Mouse (Mus musculus): Measurements from ENCODE around the gene Pmf1.
"Not testable (repeated sequence)": the region's sequence is repeated elsewhere in the genome, so short reads cannot be mapped to it uniquely, and the experiment has no call there.

Gene Pmf1

GRCm38 (mm10) chr3:88439582-88439981, 29.5 kb upstream of the Pmf1 start:
- DNase-seq (ENCODE audit: low read depth, low spot score): no peak

GRCm38 (mm10) chr3:88437454-88437853, 27.3 kb upstream of the Pmf1 start:
- no peak for DNase-seq (ENCODE audit: low read depth, low spot score)

- peak; percentile 49 for DNase-seq (ENCODE audit: low read depth, low spot score)
Measured at GRCm38 (mm10) chr3:88436395-88437201, 26.5 kb upstream of the Pmf1 start.

GRCm38 (mm10) chr3:88435515-88435914, 25.4 kb upstream of the Pmf1 start:
- DNase-seq (ENCODE audit: low read depth, low spot score): no peak

- DNase-seq (ENCODE audit: low read depth, low spot score): not testable (repeated sequence)
Measured at GRCm38 (mm10) chr3:88428639-88429038, 18.5 kb upstream of the Pmf1 start.

GRCm38 (mm10) chr3:88427342-88427905, 17.3 kb upstream of the Pmf1 start:
- no peak for DNase-seq (ENCODE audit: low read depth, low spot score)

GRCm38 (mm10) chr3:88425708-88426420, 15.7 kb upstream of the Pmf1 start:
- no peak for DNase-seq (ENCODE audit: low read depth, low spot score)

GRCm38 (mm10) chr3:88425330-88425689, 15.2 kb upstream of the Pmf1 start:
- DNase-seq (ENCODE audit: low read depth, low spot score): no peak

- peak; percentile 95 for DNase-seq (ENCODE audit: low read depth, low spot score)
Measured at GRCm38 (mm10) chr3:88424605-88425329, 14.6 kb upstream of the Pmf1 start, which contains the start of gene Slc25a44. Gene Slc25a44, minus strand, starts transcription at chr3:88425139.

GRCm38 (mm10) chr3:88422020-88422720, 12.0 kb upstream of the Pmf1 start:
- DNase-seq (ENCODE audit: low read depth, low spot score): no peak

- no peak for DNase-seq (ENCODE audit: low read depth, low spot score)
Measured at GRCm38 (mm10) chr3:88420771-88421170, 10.6 kb upstream of the Pmf1 start.

GRCm38 (mm10) chr3:88418016-88418415, 7.9 kb upstream of the Pmf1 start:
- no peak for DNase-seq (ENCODE audit: low read depth, low spot score)

- DNase-seq (ENCODE audit: low read depth, low spot score): no peak
Measured at GRCm38 (mm10) chr3:88415668-88416067, 5.5 kb upstream of the Pmf1 start.

- DNase-seq (ENCODE audit: low read depth, low spot score): no peak
Measured at GRCm38 (mm10) chr3:88412636-88413035, 2.5 kb upstream of the Pmf1 start.

GRCm38 (mm10) chr3:88411681-88412080, 1.6 kb upstream of the Pmf1 start:
- DNase-seq (ENCODE audit: low read depth, low spot score): no peak

GRCm38 (mm10) chr3:88410645-88411031, 507 bp upstream of the Pmf1 start:
- DNase-seq (ENCODE audit: low read depth, low spot score): no peak

GRCm38 (mm10) chr3:88408953-88409352, 1.2 kb downstream of the Pmf1 start:
- no peak for DNase-seq (ENCODE audit: low read depth, low spot score)

GRCm38 (mm10) chr3:88407529-88407928, 2.6 kb downstream of the Pmf1 start:
- no peak for DNase-seq (ENCODE audit: low read depth, low spot score)

GRCm38 (mm10) chr3:88407090-88407489, 3.0 kb downstream of the Pmf1 start:
- peak; percentile 77 for DNase-seq (ENCODE audit: low read depth, low spot score)

- no peak for DNase-seq (ENCODE audit: low read depth, low spot score)
Measured at GRCm38 (mm10) chr3:88403522-88404230, 6.5 kb downstream of the Pmf1 start.

- DNase-seq (ENCODE audit: low read depth, low spot score): no peak
Measured at GRCm38 (mm10) chr3:88398666-88399065, 11.5 kb downstream of the Pmf1 start.
